Mouse (Mus musculus): ENCODE data around the gene Pheta2. TPM values are rescaled to one million over a fixed set of nuclear protein-coding genes. Genes with fewer than 3 reads are reported as not detected.

The Pheta2 gene
- polyA plus RNA-seq (2014; fragmentation: Illumina TruSeq; extraction: RNeasy Lipid Tissue Mini Kit (QIAGEN cat#74804); ENCODE audit: low read depth, low replicate concordance): 0.32 TPM

GRCm38 (mm10) chr15:82338593-82339112 is at the start of gene Pheta2, which contains the start of the genes Naga and Smdt1:
Gene Pheta2, plus strand, starts transcription at chr15:82338942.
Gene Naga, minus strand, starts transcription at chr15:82338925.
Gene Smdt1, plus strand, starts transcription at chr15:82338959.

DNA sequence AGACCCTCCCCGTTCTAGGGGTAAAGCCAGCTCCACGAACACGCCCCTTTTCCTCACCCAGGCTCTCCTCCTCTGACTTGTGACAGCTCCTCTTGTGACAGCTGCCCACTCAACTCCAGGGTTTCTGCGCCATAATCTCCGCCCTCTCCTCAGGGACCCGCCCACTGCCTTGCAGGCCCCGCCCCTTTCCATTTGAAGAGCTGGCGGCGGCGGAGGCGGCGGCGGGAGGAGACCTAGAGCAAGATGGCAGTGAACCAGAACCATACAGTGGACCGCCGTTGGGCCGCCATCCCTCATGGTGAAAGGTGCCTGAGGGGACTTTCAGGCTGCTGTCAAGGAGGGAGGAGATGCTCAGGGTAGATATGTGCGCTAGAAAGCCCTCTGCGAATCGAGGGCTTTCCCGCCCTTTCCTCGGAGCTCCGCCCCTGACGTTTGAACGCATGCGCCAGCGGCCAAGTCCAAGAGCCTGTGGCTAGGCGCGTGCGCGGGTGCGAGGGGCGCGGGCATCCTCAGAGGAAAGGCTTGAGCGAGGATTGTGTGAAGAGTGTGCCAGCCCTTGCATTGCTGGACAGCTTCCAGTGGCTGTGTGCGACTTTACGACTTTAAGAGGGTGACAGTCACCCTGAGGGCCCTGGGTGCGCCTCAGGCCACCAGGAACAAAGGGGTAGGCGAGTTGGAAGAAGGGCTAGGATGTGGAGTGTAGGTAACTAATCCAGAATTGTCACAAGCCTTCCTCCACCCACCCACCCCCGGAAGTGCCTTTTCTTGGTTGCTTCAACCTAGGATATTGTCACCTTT is 39.8 kb upstream of the Pheta2 start, which contains the start of gene Wbp2nl:
Gene Wbp2nl, plus strand, starts transcription at position 191 of the 798 bp plus-strand sequence.

DNA sequence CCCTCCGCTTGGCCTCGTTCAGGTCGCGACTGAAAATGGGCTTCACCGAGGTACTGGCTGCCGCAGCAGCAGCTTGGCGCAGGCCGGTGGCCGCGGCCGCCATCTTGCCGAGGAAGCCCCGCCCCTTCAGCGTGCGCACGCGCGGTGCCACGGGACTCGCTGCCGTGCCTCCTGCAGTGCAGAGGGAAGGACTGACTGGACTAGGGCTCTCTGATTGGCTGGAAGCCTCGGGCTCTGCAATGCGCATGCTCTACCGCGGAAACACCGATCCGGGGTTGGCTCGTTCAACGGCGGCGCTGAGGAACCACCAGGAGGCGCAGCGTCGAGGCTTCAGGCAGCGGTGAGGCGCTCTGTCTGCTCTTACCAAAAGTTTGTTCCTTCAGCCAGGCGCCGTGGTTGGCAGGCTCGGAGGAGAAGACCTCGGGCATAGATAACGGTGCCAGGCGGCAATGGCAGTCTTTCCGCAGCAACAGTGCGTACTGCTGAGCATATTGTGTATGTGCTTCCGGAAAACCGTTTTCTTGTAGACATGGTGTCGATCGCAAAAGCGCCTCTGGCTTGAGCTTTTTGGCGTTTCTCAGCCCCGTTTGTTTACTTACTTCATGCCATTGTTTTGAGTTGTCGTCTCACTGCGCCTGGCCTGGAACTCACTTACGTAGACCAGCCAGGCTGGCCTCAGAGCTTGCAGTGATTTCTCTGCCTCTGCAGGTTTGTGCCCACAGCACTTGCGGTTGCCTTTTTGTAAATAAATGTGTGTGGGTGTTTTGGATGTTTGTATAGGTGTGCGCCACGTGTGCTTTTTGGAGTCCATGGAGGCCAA is 15.6 kb downstream of the Pheta2 start, which contains the start of gene Ndufa6:
Gene Ndufa6, minus strand, starts transcription at position 197 of the 820 bp plus-strand sequence.

DNA sequence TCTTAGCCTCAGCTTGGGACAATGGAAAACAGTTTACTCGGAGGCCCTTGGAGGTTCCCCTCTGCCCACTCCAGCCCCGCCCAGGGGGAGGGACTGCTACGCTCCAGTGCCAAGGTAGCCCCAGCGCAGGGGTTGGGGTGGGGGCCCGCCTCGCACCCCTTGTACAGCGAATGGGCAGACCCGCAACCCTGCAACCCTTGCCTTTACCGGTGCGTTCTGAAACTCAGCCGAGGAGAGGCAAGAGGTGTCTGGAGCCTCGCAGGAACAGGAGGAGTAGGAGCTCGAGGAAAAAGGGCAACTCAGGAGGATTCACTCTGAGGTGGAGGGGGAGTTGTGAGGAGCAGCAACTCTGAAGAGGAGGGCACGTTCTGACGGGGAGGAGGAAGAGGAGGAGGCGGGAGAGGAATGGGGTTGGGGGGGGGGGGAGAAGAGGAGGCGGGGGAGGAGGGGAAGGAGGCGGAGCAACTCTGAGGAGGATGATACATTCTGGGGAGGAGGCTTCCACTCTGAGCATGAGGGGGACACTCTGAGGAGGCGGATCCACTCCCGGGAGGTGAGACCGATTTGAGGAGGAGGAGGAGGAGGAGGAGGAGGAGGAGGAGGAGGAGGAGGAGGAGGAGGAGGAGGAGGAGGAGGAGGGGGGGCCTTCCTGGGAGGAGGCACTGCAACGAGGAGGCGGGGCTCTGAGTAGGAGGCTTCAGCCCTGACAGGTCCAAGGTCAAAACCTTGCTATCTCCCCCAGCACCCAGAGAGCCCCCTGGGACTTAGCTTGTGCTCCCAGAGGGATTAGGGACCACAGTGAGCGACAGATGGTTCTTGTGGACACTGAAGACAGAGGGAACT is 41.4 kb downstream of the Pheta2 start, which contains the start of gene Cyp2d22:
Gene Cyp2d22, minus strand, starts transcription at position 390 of the 843 bp plus-strand sequence.

DNA sequence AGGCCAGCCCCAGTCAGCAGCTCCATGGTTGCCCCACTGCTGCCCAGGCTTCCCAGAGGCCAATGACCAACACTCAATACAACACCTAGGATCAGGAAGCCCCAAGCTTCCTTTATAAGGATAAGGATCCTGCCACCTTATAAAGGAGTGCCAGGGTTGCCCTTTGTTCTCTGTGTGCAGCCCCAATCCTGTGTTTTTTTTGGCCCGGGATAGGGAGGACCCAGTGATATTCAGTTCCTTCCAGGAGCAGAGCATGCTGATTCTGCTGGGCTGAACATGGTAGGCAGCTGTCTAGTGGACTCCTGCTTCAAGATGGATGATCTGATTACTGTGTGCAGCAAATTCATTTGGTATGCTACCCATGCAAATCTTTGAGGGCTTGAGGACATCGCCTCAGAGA is 55.2 kb downstream of the Pheta2 start, which contains the start of gene Cyp2d11:
Gene Cyp2d11, minus strand, starts transcription at position 101 of the 400 bp plus-strand sequence.

Other genes with a start within 250 kb of the Pheta2 start
- 1.4 TPM for gene Ccdc134, start 211.0 kb upstream of the Pheta2 start, polyA plus RNA-seq (2014; fragmentation: Illumina TruSeq; extraction: RNeasy Lipid Tissue Mini Kit (QIAGEN cat#74804); ENCODE audit: low read depth, low replicate concordance)
- gene Srebf2, start 191.8 kb upstream of the Pheta2 start, polyA plus RNA-seq (2014; fragmentation: Illumina TruSeq; extraction: RNeasy Lipid Tissue Mini Kit (QIAGEN cat#74804); ENCODE audit: low read depth, low replicate concordance): 10.9 TPM
- gene Shisa8, start 126.1 kb upstream of the Pheta2 start, polyA plus RNA-seq (2014; fragmentation: Illumina TruSeq; extraction: RNeasy Lipid Tissue Mini Kit (QIAGEN cat#74804); ENCODE audit: low read depth, low replicate concordance): not detected
- not detected for gene Tnfrsf13c, start 114.6 kb upstream of the Pheta2 start, polyA plus RNA-seq (2014; fragmentation: Illumina TruSeq; extraction: RNeasy Lipid Tissue Mini Kit (QIAGEN cat#74804); ENCODE audit: low read depth, low replicate concordance)
- not detected for gene Cenpm, start 94.2 kb upstream of the Pheta2 start, polyA plus RNA-seq (2014; fragmentation: Illumina TruSeq; extraction: RNeasy Lipid Tissue Mini Kit (QIAGEN cat#74804); ENCODE audit: low read depth, low replicate concordance)
- not detected for gene 1500009C09Rik, start 86.5 kb upstream of the Pheta2 start, polyA plus RNA-seq (2014; fragmentation: Illumina TruSeq; extraction: RNeasy Lipid Tissue Mini Kit (QIAGEN cat#74804); ENCODE audit: low read depth, low replicate concordance)
- gene Sept3, start 64.0 kb upstream of the Pheta2 start, polyA plus RNA-seq (2014; fragmentation: Illumina TruSeq; extraction: RNeasy Lipid Tissue Mini Kit (QIAGEN cat#74804); ENCODE audit: low read depth, low replicate concordance): 0.20 TPM
- not detected for gene Wbp2nl, start 40.0 kb upstream of the Pheta2 start, polyA plus RNA-seq (2014; fragmentation: Illumina TruSeq; extraction: RNeasy Lipid Tissue Mini Kit (QIAGEN cat#74804); ENCODE audit: low read depth, low replicate concordance)
- gene Naga, start within 50 bp of the Pheta2 start, polyA plus RNA-seq (2014; fragmentation: Illumina TruSeq; extraction: RNeasy Lipid Tissue Mini Kit (QIAGEN cat#74804); ENCODE audit: low read depth, low replicate concordance): 25.8 TPM
- gene Smdt1, start within 50 bp of the Pheta2 start, polyA plus RNA-seq (2014; fragmentation: Illumina TruSeq; extraction: RNeasy Lipid Tissue Mini Kit (QIAGEN cat#74804); ENCODE audit: low read depth, low replicate concordance): 46.6 TPM
- 528 TPM for gene Ndufa6, start 15.4 kb downstream of the Pheta2 start, polyA plus RNA-seq (2014; fragmentation: Illumina TruSeq; extraction: RNeasy Lipid Tissue Mini Kit (QIAGEN cat#74804); ENCODE audit: low read depth, low replicate concordance)
- gene Cyp2d22, start 41.3 kb downstream of the Pheta2 start, polyA plus RNA-seq (2014; fragmentation: Illumina TruSeq; extraction: RNeasy Lipid Tissue Mini Kit (QIAGEN cat#74804); ENCODE audit: low read depth, low replicate concordance): 12.2 TPM
- gene Cyp2d11, start 55.1 kb downstream of the Pheta2 start, polyA plus RNA-seq (2014; fragmentation: Illumina TruSeq; extraction: RNeasy Lipid Tissue Mini Kit (QIAGEN cat#74804); ENCODE audit: low read depth, low replicate concordance): not detected
- gene Cyp2d10, start 68.3 kb downstream of the Pheta2 start, polyA plus RNA-seq (2014; fragmentation: Illumina TruSeq; extraction: RNeasy Lipid Tissue Mini Kit (QIAGEN cat#74804); ENCODE audit: low read depth, low replicate concordance): not detected
- gene Cyp2d9, start 94.5 kb downstream of the Pheta2 start, polyA plus RNA-seq (2014; fragmentation: Illumina TruSeq; extraction: RNeasy Lipid Tissue Mini Kit (QIAGEN cat#74804); ENCODE audit: low read depth, low replicate concordance): 7.8 TPM
- gene Cyp2d12, start 216.1 kb downstream of the Pheta2 start, polyA plus RNA-seq (2014; fragmentation: Illumina TruSeq; extraction: RNeasy Lipid Tissue Mini Kit (QIAGEN cat#74804); ENCODE audit: low read depth, low replicate concordance): 54.9 TPM